Mouse (Mus musculus): ENCODE measurements around the gene Stx6. TPM values are rescaled to one million over a fixed set of nuclear protein-coding genes. Genes with fewer than 3 reads are reported as not detected.

The Stx6 gene
- total and polyA plus RNA-seq, 3 experiments = 26.0 to 33.4 (median 31.8) TPM

- H3K4me1 ChIP-seq (ENCODE audit: control insufficient read depth in 1 of 2, insufficient read depth in 2 of 2) = no peaks in the 10 kb centered on the region; a peak in 1 of 4 replicates
- in situ Hi-C loops (cut with MboI; ENCODE audit: low pct_ligation_motif_present, low pct_unique_long_range_greater_than_20kb, low sequenced_read_pairs) = loop anchor here (5.0 to 25.0 kb wide), 2 partner anchors 179 to 924 kb away; no protein-coding TSS in a partner anchor
- no peak overlapping the region for H3K4me3 ChIP-seq (replicated peaks in 1 of 3; ENCODE audit: low read depth in 2 of 3, low read length in 2 of 3, poor library complexity in 1 of 3)
- H3K27me3 ChIP-seq (replicated peaks) = no peaks in the 10 kb centered on the region
- no peaks in the 10 kb centered on the region for H3K79me2 ChIP-seq (replicated peaks; ENCODE audit: control insufficient read depth, extremely low read depth, insufficient read depth, poor library complexity, severe bottlenecking)
- no peak for DNase-seq (ENCODE audit: extremely low read depth)
- H3K9me3 ChIP-seq (replicated peaks; ENCODE audit: low read length) = no peaks in the 10 kb centered on the region
- H3K4me2 ChIP-seq (ENCODE audit: insufficient read depth, low read depth, poor library complexity, severe bottlenecking) = no peak overlapping the region
- no peak overlapping the region for H3K27ac ChIP-seq (ENCODE audit: insufficient read depth, low read depth)
- H3K9ac ChIP-seq (ENCODE audit: insufficient read depth, low read depth) = no peak overlapping the region
- dilution Hi-C loops (cut with MboI; ENCODE audit: extremely low pct_ligation_motif_present, extremely low pct_unique_long_range_greater_than_20kb, low sequenced_read_pairs) = loop anchor here (25.0 kb wide), 1 partner anchor 174 kb away; no protein-coding TSS in a partner anchor
- peaks cover 7 to 31% of the 10 kb centered on the region in 2 experiments for H3K36me3 ChIP-seq (replicated peaks in 1 of 2; ENCODE audit: control insufficient read depth in 1 of 2, insufficient read depth in 1 of 2, low read length in 1 of 2)
- TF ChIP-seq ZMIZ1 (IDR thresholded peaks at IDR 0.05; ENCODE audit: low read depth, low read length) (no peak), UBTF (IDR thresholded peaks at IDR 0.05; ENCODE audit: low read depth, low read length) (no peak), TCF12 (IDR thresholded peaks at IDR 0.05; ENCODE audit: low read depth, low read length) (no peak), TBP (conservative IDR thresholded peaks at IDR 0.05; ENCODE audit: low read depth, low read length) (no peak), BHLHE40 (IDR thresholded peaks at IDR 0.05; ENCODE audit: low read depth, low read length) (no peak), NRF1 (IDR thresholded peaks at IDR 0.05; ENCODE audit: low read depth, low read length) (no peak), SMC3 (IDR thresholded peaks at IDR 0.05; ENCODE audit: low read depth, low read length) (no peak), JUN (IDR thresholded peaks at IDR 0.05; ENCODE audit: insufficient read depth, low read depth, low read length) (no peak), MAX (IDR thresholded peaks at IDR 0.05; ENCODE audit: low read length) (no peak), ETS1 (conservative IDR thresholded peaks at IDR 0.05; ENCODE audit: low read depth, low read length) (no peak), USF1 (IDR thresholded peaks at IDR 0.05; ENCODE audit: low read depth, low read length) (no peak), GABPA (IDR thresholded peaks at IDR 0.05; ENCODE audit: insufficient replicate concordance, low read depth, low read length) (no peak), MAZ (IDR thresholded peaks at IDR 0.05; ENCODE audit: low read depth, low read length) (no peak), MXI1 (IDR thresholded peaks at IDR 0.05; ENCODE audit: low read depth, low read length) (no peak), CHD1 (IDR thresholded peaks at IDR 0.05; ENCODE audit: low read depth, low read length) (no peak), RCOR1 (conservative IDR thresholded peaks at IDR 0.05; ENCODE audit: low read depth, low read length) (no peak), CTCF (conservative IDR thresholded peaks at IDR 0.05 in 1 of 2, IDR thresholded peaks at IDR 0.05 in 1 of 2; ENCODE audit: low read depth in 2 of 2, low read length in 2 of 2) (no peak), IRF4 (IDR thresholded peaks at IDR 0.05; ENCODE audit: low read depth, low read length) (no peak), ZNF384 (IDR thresholded peaks at IDR 0.05; ENCODE audit: low read depth, low read length) (no peak), CHD2 (IDR thresholded peaks at IDR 0.05; ENCODE audit: low read length) (no peak)
These were observed 52.5 kb downstream of the Stx6 start for GRCm38 (mm10) chr1:155211017-155211416.

GRCm38 (mm10) chr1:155212081-155212480 is 53.6 kb downstream of the Stx6 start:
- no peaks in the 10 kb centered on the region for H3K79me2 ChIP-seq (replicated peaks; ENCODE audit: control insufficient read depth, extremely low read depth, insufficient read depth, poor library complexity, severe bottlenecking)
- no peak overlapping the region for H3K27ac ChIP-seq (ENCODE audit: insufficient read depth, low read depth)
- no peak overlapping the region for H3K4me3 ChIP-seq (replicated peaks in 1 of 3; ENCODE audit: low read depth in 2 of 3, low read length in 2 of 3, poor library complexity in 1 of 3)
- no peak overlapping the region for H3K4me2 ChIP-seq (ENCODE audit: insufficient read depth, low read depth, poor library complexity, severe bottlenecking)
- no peaks in the 10 kb centered on the region for H3K27me3 ChIP-seq (replicated peaks)
- peaks cover 4 to 30% of the 10 kb centered on the region in 2 experiments for H3K36me3 ChIP-seq (replicated peaks in 1 of 2; ENCODE audit: control insufficient read depth in 1 of 2, insufficient read depth in 1 of 2, low read length in 1 of 2)
- H3K9me3 ChIP-seq (replicated peaks; ENCODE audit: low read length) = no peaks in the 10 kb centered on the region
- H3K9ac ChIP-seq (ENCODE audit: insufficient read depth, low read depth) = no peak overlapping the region
- H3K4me1 ChIP-seq (ENCODE audit: control insufficient read depth in 1 of 2, insufficient read depth in 2 of 2) = no peaks in the 10 kb centered on the region; a peak in 2 of 4 replicates
- TF ChIP-seq MXI1 (IDR thresholded peaks at IDR 0.05; ENCODE audit: low read depth, low read length) (no peak), ZMIZ1 (IDR thresholded peaks at IDR 0.05; ENCODE audit: low read depth, low read length) (no peak), KAT2A (IDR thresholded peaks at IDR 0.05; ENCODE audit: insufficient replicate concordance, low read length) (no peak), MAFK (IDR thresholded peaks at IDR 0.05; ENCODE audit: insufficient replicate concordance, low read length) (no peak), TBP (conservative IDR thresholded peaks at IDR 0.05; ENCODE audit: low read depth, low read length) (no peak), USF2 (conservative IDR thresholded peaks at IDR 0.05; ENCODE audit: low read depth, low read length) (no peak), UBTF (IDR thresholded peaks at IDR 0.05; ENCODE audit: low read depth, low read length) (no peak), MAX (IDR thresholded peaks at IDR 0.05; ENCODE audit: low read length) (no peak), NRF1 (IDR thresholded peaks at IDR 0.05; ENCODE audit: low read depth, low read length) (no peak), USF1 (IDR thresholded peaks at IDR 0.05; ENCODE audit: low read depth, low read length) (no peak), SIN3A (IDR thresholded peaks at IDR 0.05; ENCODE audit: low read length) (no peak), POLR2AphosphoS2 (IDR thresholded peaks at IDR 0.05; ENCODE audit: low read depth, low read length) (no peak), BHLHE40 (IDR thresholded peaks at IDR 0.05; ENCODE audit: low read depth, low read length) (no peak), E2F4 (IDR thresholded peaks at IDR 0.05; ENCODE audit: insufficient replicate concordance, low read depth, low read length) (no peak), NELFE (IDR thresholded peaks at IDR 0.05; ENCODE audit: low read depth, low read length) (no peak), EP300 (IDR thresholded peaks at IDR 0.05; ENCODE audit: low read length) (no peak)
- in situ Hi-C loops (cut with MboI; ENCODE audit: low pct_ligation_motif_present, low pct_unique_long_range_greater_than_20kb, low sequenced_read_pairs) = loop anchor here (5.0 to 25.0 kb wide), 2 partner anchors 180 to 925 kb away; no protein-coding TSS in a partner anchor
- dilution Hi-C loops (cut with MboI; ENCODE audit: extremely low pct_ligation_motif_present, extremely low pct_unique_long_range_greater_than_20kb, low sequenced_read_pairs) = loop anchor here (25.0 kb wide), 1 partner anchor 175 kb away; no protein-coding TSS in a partner anchor
- no peak for DNase-seq (ENCODE audit: extremely low read depth)
